Mouse (Mus musculus) E14TG2a.4 (cell line): ENCODE results near the gene Myo1g.
A peak's percentile ranks its signal among the peaks of the same experiment; 100 is the strongest.

Source experiments
- H3K27me3 ChIP-seq: 2 replicates; pipeline ENCODE4 v1.6.1; 2014; ENCODE audit warnings: low read length, control low read depth; ENCODE audit not compliant: insufficient read depth
- H3K36me3 ChIP-seq: 2 replicates; pipeline ENCODE4 v1.6.1; 2014; ENCODE audit warnings: low read length, control low read depth; ENCODE audit not compliant: insufficient read depth
- H3K4me1 ChIP-seq: replicated peaks from 2 replicates; pipeline ENCODE4 v1.6.1; 2014; ENCODE audit warnings: low read depth, low read length, control low read depth
- H3K4me3 ChIP-seq: replicated peaks from 2 replicates; pipeline ENCODE4 v1.5.1; 2014; ENCODE audit warnings: mild to moderate bottlenecking, low read length
- H3K9me3 ChIP-seq: 2 replicates; pipeline ENCODE4 v1.6.1; 2014; ENCODE audit warnings: low read length, control low read depth
- CTCF ChIP-seq: conservative IDR thresholded peaks from 2 replicates; pipeline ENCODE4 v1.5.1; 2014; ENCODE audit warnings: low read length
- NANOG ChIP-seq: IDR thresholded peaks from 2 replicates; pipeline ENCODE4 v1.6.1; 2014; ENCODE audit warnings: borderline replicate concordance, low read length, mixed read lengths
- POU5F1 ChIP-seq: IDR thresholded peaks from 2 replicates; pipeline ENCODE4 v1.6.1; 2014; ENCODE audit warnings: low read length, borderline replicate concordance

The Myo1g gene

DNA sequence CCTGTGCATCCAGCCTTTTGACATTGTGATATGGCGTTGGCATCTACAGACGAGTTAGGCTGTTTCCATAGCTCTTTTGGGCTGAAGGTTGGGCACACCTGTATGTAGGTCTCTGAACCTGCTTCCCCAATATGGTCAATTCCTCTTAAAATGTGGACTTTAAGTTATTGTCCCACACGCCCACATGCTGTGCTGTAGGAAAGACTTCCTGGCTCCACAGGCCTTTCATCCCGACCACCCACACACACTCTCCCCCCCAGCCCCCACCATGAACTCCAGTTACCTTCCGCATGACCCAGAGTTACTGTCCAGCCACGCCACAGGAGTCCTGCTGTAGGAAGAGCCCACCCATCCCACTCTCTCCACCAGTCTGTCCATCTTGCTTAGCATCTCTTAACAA, 33.8 kb downstream of the Myo1g start:
- TF ChIP-seq NANOG (no peak), POU5F1 (no peak)
- Histone ChIP-seq H3K36me3 (no peaks in the 10 kb centered on the region), H3K4me3 (peak overlapping the region; percentile 60), H3K27me3 (no peaks in the 10 kb centered on the region), H3K4me1 (peaks cover 72% of the 10 kb centered on the region), H3K9me3 (no peaks in the 10 kb centered on the region)

GRCm38 (mm10) chr11:6484244-6484959, 36.4 kb downstream of the Myo1g start:
- Histone ChIP-seq H3K9me3 (no peaks in the 10 kb centered on the region), H3K36me3 (no peaks in the 10 kb centered on the region), H3K4me3 (no peak overlapping the region), H3K27me3 (no peaks in the 10 kb centered on the region), H3K4me1 (peaks cover 71% of the 10 kb centered on the region)
- TF ChIP-seq NANOG, result no peak
- TF ChIP-seq CTCF, result no peak
- TF ChIP-seq POU5F1, result no peak

- Histone ChIP-seq H3K27me3 (no peaks in the 10 kb centered on the region), H3K4me3 (no peak overlapping the region), H3K36me3 (peaks cover 3% of the 10 kb centered on the region; the same call in 1 of the 2 replicates), H3K9me3 (no peaks in the 10 kb centered on the region), H3K4me1 (peaks cover 61% of the 10 kb centered on the region)
- TF ChIP-seq POU5F1 (no peak), NANOG (no peak), CTCF (no peak)
These were observed 37.7 kb downstream of the Myo1g start for GRCm38 (mm10) chr11:6483103-6483502.

- Histone ChIP-seq H3K4me1 (peaks cover 58% of the 10 kb centered on the region), H3K27me3 (no peaks in the 10 kb centered on the region), H3K36me3 (peaks cover 3% of the 10 kb centered on the region; the same call in 1 of the 2 replicates), H3K4me3 (no peak overlapping the region), H3K9me3 (no peaks in the 10 kb centered on the region)
- no peak for TF ChIP-seq CTCF
- no peak for TF ChIP-seq POU5F1
These were observed 39.0 kb downstream of the Myo1g start for GRCm38 (mm10) chr11:6481669-6482185.

- TF ChIP-seq CTCF (no peak), POU5F1 (no peak), NANOG (no peak)
- peaks cover 3% of the 10 kb centered on the region; the same call in 1 of the 2 replicates for H3K36me3 ChIP-seq
- no peaks in the 10 kb centered on the region for H3K9me3 ChIP-seq
- no peaks in the 10 kb centered on the region for H3K27me3 ChIP-seq
- peaks cover 50% of the 10 kb centered on the region for H3K4me1 ChIP-seq
- no peak overlapping the region for H3K4me3 ChIP-seq
These were observed 39.9 kb downstream of the Myo1g start for GRCm38 (mm10) chr11:6480681-6481405.

DNA sequence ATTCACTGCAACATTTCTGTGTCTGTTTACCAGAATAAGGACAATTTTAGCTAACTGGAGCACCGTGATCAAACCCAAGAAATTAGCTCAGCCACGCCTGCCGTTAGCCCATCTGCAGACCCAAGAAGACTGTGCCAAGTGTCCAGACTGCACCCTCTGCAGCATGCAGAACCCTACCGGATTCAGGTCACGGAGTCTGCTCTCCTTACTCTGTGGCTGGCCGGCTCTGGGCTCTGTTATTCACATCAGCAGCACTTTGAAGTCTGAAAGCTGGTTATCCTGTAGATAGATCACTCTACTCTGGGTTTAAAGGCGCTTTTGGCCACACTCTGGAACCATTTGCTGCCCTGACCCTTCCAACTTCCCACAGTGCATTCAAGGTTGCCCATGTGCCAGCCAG, 40.6 kb downstream of the Myo1g start:
- Histone ChIP-seq H3K9me3 (no peaks in the 10 kb centered on the region), H3K27me3 (no peaks in the 10 kb centered on the region), H3K36me3 (peaks cover 3% of the 10 kb centered on the region; the same call in 1 of the 2 replicates), H3K4me3 (no peak overlapping the region), H3K4me1 (peaks cover 43% of the 10 kb centered on the region)
- no peak for TF ChIP-seq POU5F1
- TF ChIP-seq CTCF, result no peak
- TF ChIP-seq NANOG, result no peak

DNA sequence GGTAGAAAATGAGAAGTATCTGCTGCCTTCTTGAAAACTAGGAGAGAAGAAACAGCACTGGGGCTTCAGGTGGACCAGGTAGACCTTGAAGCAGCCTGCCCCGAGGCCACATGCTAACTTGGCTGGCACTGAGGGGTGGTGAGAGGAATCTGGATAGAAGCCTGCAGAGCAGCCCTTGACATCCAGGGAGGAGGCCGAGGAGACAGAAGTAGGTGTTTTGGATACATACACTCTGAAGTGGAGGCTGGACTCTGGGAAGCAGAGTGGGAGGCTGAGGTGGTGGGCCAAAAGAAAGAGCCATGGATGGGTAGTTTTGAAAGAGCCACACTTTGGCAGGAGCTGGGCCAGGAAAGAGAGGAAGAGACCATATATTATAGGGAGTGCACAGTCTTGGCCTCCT, 41.5 kb downstream of the Myo1g start:
- Histone ChIP-seq H3K4me1 (peaks cover 39% of the 10 kb centered on the region), H3K4me3 (no peak overlapping the region), H3K36me3 (peaks cover 10% of the 10 kb centered on the region), H3K27me3 (no peaks in the 10 kb centered on the region), H3K9me3 (no peaks in the 10 kb centered on the region)
- no peak for TF ChIP-seq CTCF
- TF ChIP-seq POU5F1, result no peak
- TF ChIP-seq NANOG, result no peak

GRCm38 (mm10) chr11:6477350-6477749, 43.4 kb downstream of the Myo1g start:
- Histone ChIP-seq H3K4me3 (no peak overlapping the region), H3K4me1 (peaks cover 48% of the 10 kb centered on the region), H3K27me3 (no peaks in the 10 kb centered on the region), H3K36me3 (peaks cover 29% of the 10 kb centered on the region), H3K9me3 (no peaks in the 10 kb centered on the region)
- TF ChIP-seq NANOG, result no peak
- no peak for TF ChIP-seq POU5F1

GRCm38 (mm10) chr11:6476876-6477275, 43.9 kb downstream of the Myo1g start:
- TF ChIP-seq POU5F1 (no peak), CTCF (no peak), NANOG (no peak)
- H3K27me3 ChIP-seq, result no peaks in the 10 kb centered on the region
- peaks cover 34% of the 10 kb centered on the region for H3K36me3 ChIP-seq
- H3K4me3 ChIP-seq, result no peak overlapping the region; the same call in 1 of the 2 replicates
- peaks cover 53% of the 10 kb centered on the region for H3K4me1 ChIP-seq
- H3K9me3 ChIP-seq, result no peaks in the 10 kb centered on the region
